Mouse (Mus musculus) heart, embryonic 15.5 days (tissue): ENCODE data around the gene Hoxc8. TPM values are rescaled to one million over a fixed set of nuclear protein-coding genes. Genes with fewer than 3 reads are reported as not detected.
A peak's percentile ranks its signal among the peaks of the same experiment; 100 is the strongest.

Experiments used
- ATAC-seq: fragments of 200-750 bp; cut with Nextera tagmentation; replicated peaks from 2 replicates; pipeline ENCODE4 v1.8.0; 2017; ENCODE audit warnings: low read depth, moderate TSS enrichment; ENCODE audit not compliant: insufficient number of reproducible peaks, insufficient read depth, low FRiP score
- H3K27ac ChIP-seq: fragments of 300-500 bp; sonication (generic); 2 replicates; pipeline ENCODE4 v1.5.1; 2015; ENCODE audit warnings: mild to moderate bottlenecking, inconsistent platforms
- H3K27me3 ChIP-seq: fragments of 300-500 bp; sonication (generic); 2 replicates; pipeline ENCODE4 v1.6.1; 2015; ENCODE audit warnings: inconsistent platforms
- H3K36me3 ChIP-seq: fragments of 300-500 bp; sonication (generic); 2 replicates; pipeline ENCODE4 v1.6.1; 2015; ENCODE audit warnings: mild to moderate bottlenecking, inconsistent platforms
- H3K4me1 ChIP-seq: fragments of 300-500 bp; sonication (generic); replicated peaks from 2 replicates; pipeline ENCODE4 v1.6.1; 2015; ENCODE audit warnings: inconsistent platforms
- H3K4me2 ChIP-seq: fragments of 300-500 bp; sonication (generic); 2 replicates; pipeline ENCODE4 v1.6.1; 2015; ENCODE audit warnings: inconsistent platforms, mild to moderate bottlenecking, moderate library complexity
- H3K4me3 ChIP-seq: fragments of 300-500 bp; sonication (generic); 2 replicates; pipeline ENCODE4 v1.5.1; 2015; ENCODE audit warnings: mild to moderate bottlenecking, inconsistent platforms
- H3K9ac ChIP-seq: fragments of 300-500 bp; sonication (generic); 2 replicates; pipeline ENCODE4 v1.6.1; 2015; ENCODE audit warnings: mild to moderate bottlenecking, inconsistent platforms
- H3K9me3 ChIP-seq: fragments of 300-500 bp; sonication (generic); replicated peaks from 2 replicates; pipeline ENCODE4 v1.6.1; 2016; ENCODE audit warnings: inconsistent platforms
- WGBS: fragments of 180-500 bp; shearing (Covaris S2); methylation state at CpG from one replicate; pipeline ENCODE4 v1.1.7; 2015; ENCODE audit warnings: mixed read lengths; 5-methylcytosine and 5-hydroxymethylcytosine counted together
- polyA plus RNA-seq: library from polyadenylated mRNA; unstranded; fragments of >200 nt; fragmentation: Nextera tagmentation; extraction: Ambion mirVana; gene quantifications from 2 replicates; pipeline ENCODE4 v1.2.1, GENCODE M21; 2015

The Hoxc8 gene
- polyA plus RNA-seq, 1 experiment from 2014 or later: not detected

DNA sequence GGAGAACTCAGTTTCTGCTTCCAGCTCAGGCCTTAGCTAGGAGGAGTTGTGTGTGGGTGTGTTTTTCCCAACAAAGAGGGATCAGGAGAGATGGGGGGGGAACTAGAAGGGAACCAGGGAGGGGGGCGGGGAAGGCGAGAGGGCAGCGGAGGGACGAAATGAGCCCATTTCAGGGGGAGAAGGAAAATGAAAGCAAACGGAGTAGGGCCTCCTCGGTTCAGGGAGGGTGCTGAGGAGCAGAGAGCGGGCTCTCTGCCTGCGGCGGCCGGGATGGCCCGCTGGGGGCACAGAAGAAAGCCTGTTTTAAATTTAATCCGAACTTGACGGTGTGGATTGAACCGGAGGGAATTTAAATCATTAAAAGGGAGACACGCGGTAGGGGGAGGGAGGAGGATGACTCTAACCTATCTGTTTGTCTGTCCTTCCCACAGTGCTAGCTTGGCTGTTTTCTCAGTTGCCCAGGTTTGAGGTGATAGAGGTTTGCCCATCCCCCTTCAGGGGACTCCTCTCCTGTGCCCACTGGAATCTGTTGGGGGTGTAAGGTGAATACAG lies 12.9 kb upstream of the Hoxc8 start:
- Histone ChIP-seq H3K4me2 (peak overlapping the region; percentile 50), H3K4me3 (peak overlapping the region; percentile 35), H3K9me3 (no peaks in the 10 kb centered on the region), H3K27ac (no peak overlapping the region), H3K4me1 (peaks cover 19% of the 10 kb centered on the region), H3K9ac (0 out of 2 replicates have a peak overlapping the region, but pooled peaks have one; percentile 21), H3K36me3 (no peaks in the 10 kb centered on the region), H3K27me3 (peaks cover 98% of the 10 kb centered on the region)
- no peak for ATAC-seq
- WGBS: 2% methylated on average over 16 of the region's 16 CpGs

DNA sequence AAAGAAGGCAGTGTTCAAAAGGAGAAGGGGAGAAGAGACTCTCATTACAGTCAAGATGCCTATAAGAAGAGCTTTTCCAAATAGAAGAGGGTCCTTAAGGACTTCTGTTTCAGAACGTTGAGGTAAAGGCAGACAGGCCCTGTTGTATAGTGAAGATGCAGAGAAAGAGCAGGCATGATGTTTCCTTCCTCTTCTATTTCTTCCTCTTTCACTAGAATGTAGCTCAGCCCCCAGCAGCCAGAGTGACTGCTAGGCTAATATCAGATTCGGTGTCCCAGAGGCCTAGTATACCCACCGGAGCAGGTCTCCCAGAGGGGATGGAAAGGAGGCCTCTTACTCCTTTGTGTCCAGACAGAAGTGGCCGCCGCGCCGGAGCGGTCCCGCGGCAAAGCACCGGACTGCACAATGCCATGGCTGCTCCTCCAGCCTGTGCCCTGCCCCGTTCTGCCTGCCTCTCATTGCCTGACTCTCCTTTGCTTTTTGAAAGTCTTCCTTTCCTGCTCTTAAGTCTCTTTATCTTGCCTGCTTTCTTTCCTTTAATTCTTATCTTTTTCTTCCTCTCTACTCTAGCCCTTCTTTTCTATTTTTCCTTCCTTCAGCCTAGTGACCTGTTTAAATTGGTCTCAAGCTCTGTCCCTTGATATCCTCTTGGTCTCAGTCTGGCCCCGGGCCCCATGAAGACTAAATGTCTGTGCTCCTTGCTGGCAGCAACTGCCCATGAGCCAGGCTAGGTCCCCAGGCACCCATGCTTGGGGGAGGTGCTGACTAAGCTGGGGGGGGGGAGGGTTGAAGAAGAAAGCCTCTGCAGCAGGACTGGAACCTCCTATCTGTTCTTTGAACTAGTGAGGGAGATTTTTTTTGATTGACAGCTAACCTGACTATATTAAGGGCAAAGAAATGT lies 11.5 kb upstream of the Hoxc8 start:
- peaks cover 98% of the 10 kb centered on the region for H3K27me3 ChIP-seq
- H3K9ac ChIP-seq: no peak overlapping the region
- no peak overlapping the region for H3K4me3 ChIP-seq
- H3K4me1 ChIP-seq: peaks cover 19% of the 10 kb centered on the region
- WGBS: 8% methylated on average over 13 of the region's 13 CpGs
- H3K27ac ChIP-seq: no peak overlapping the region
- no peak for ATAC-seq
- no peak overlapping the region for H3K4me2 ChIP-seq
- no peaks in the 10 kb centered on the region for H3K9me3 ChIP-seq
- no peaks in the 10 kb centered on the region for H3K36me3 ChIP-seq

DNA sequence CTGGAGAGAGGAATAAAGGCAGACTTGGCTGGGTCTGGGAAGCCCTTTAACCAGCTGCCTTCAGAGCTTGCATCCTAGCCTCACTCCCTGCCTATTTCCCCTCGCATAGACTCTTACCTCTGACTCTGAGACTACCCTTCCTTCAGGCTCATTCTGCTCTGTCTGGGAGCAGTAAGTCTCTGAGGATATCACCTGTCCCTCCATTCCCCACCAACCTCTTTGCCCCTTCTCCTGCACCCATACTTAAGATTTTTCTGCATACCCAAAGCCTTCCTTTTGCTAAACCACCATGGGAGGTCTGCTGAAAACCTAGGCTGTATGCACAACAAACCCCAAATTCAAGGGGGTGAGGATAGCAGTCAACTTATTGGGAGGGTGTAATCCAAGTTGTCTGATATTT lies 10.5 kb upstream of the Hoxc8 start:
- no peak for ATAC-seq
- Histone ChIP-seq H3K9me3 (no peaks in the 10 kb centered on the region), H3K4me1 (peaks cover 19% of the 10 kb centered on the region), H3K36me3 (no peaks in the 10 kb centered on the region), H3K27me3 (peaks cover 100% of the 10 kb centered on the region), H3K27ac (no peak overlapping the region), H3K4me3 (no peak overlapping the region), H3K4me2 (no peak overlapping the region), H3K9ac (no peak overlapping the region)
- 0% methylated on average over 1 of the region's 1 CpGs for WGBS

DNA sequence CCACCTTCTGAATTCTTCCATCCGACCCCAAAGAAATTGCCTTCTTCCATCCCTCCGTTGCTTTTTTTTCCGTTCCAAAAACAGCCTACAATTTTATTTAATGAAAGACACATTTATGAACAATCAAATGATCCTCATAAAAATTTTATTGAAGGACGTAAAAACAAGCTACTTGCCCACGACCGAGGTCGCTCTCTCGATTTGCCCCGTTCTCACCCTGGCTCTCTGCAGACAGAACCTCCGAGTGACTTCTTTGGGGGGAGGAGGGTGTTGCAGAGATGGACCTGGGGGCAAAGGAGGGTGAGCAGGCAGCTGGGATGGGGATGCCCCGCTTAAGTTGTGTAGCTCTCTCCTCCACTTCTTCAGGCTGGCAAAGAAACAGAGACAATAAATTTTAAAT lies 10.1 kb upstream of the Hoxc8 start:
- 5% methylated on average over 11 of the region's 11 CpGs for WGBS
- no peaks in the 10 kb centered on the region for H3K36me3 ChIP-seq

DNA sequence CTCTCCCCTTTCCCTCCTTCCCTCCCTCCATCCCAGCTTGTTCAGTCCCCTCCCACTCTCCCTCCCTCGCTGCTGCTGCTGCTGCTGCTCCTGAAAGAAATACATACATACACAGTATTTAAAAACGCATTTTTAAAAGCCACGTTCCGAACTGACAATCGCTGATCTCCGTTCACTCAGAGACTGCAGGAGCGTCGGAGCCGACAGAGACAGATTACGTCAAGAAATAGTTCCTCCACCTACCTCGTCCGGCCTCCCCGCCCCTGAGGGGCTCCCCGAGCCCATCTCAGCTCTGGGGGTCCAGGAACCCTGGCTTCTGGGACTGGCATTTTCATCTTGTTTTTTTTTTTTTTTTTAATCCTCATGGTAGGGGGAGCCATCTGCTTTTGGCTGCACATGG lies 9.5 kb upstream of the Hoxc8 start:
- Histone ChIP-seq H3K27ac (no peak overlapping the region), H3K4me2 (no peak overlapping the region), H3K27me3 (peaks cover 100% of the 10 kb centered on the region), H3K36me3 (no peaks in the 10 kb centered on the region), H3K9me3 (no peaks in the 10 kb centered on the region), H3K4me3 (peak overlapping the region; percentile 32; the same call in 1 of the 2 replicates), H3K9ac (no peak overlapping the region), H3K4me1 (peaks cover 19% of the 10 kb centered on the region)
- no peak for ATAC-seq
- WGBS: 0% methylated on average over 14 of the region's 14 CpGs

More for the DNA sequence above, 10.1 kb upstream of the Hoxc8 start:
- no peak overlapping the region for H3K27ac ChIP-seq
- peaks cover 100% of the 10 kb centered on the region for H3K27me3 ChIP-seq
- no peak overlapping the region for H3K9ac ChIP-seq
- H3K9me3 ChIP-seq: no peaks in the 10 kb centered on the region
- H3K4me2 ChIP-seq: no peak overlapping the region
- peaks cover 19% of the 10 kb centered on the region for H3K4me1 ChIP-seq
- no peak overlapping the region for H3K4me3 ChIP-seq
- ATAC-seq: no peak

DNA sequence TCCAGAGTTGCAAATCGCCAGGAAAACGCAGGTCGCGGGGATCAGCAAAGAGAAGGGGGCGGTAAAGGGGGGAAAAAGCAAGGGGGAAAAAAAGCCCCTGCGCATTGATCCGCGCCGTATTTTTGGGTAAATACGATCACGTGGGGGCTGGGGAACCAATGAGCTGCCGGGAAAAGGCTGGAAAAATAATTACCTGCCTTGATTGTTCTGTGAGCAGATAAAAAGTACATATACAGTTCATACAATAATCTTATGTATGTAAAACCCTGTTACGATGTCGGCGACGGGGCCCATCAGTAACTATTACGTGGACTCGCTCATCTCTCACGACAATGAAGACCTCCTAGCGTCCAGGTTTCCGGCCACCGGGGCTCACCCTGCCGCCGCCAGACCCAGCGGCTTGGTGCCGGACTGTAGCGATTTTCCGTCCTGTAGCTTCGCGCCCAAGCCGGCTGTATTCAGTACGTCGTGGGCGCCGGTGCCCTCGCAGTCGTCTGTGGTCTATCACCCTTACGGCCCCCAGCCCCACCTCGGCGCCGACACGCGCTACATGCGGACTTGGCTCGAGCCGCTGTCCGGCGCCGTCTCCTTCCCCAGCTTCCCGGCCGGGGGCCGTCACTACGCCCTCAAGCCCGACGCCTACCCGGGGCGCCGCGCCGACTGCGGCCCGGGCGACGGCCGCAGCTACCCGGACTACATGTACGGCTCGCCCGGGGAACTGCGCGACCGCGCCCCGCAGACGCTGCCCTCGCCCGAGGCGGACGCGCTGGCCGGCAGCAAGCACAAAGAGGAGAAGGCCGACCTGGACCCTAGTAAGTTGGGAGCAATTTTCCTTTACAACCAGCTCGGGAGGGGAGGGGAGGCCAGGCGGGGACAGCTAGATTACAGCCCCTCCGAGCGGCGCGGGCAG lies 8.8 kb upstream of the Hoxc8 start:
- ATAC-seq: no peak; the same call in 1 of the 2 replicates
- Histone ChIP-seq H3K4me2 (peak overlapping the region; percentile 37), H3K9me3 (no peaks in the 10 kb centered on the region), H3K4me3 (peak overlapping the region; percentile 32), H3K4me1 (peaks cover 19% of the 10 kb centered on the region), H3K9ac (no peak overlapping the region), H3K27me3 (peaks cover 100% of the 10 kb centered on the region), H3K36me3 (no peaks in the 10 kb centered on the region), H3K27ac (no peak overlapping the region)
- WGBS: under 1% methylated on average over 88 of the region's 88 CpGs

DNA sequence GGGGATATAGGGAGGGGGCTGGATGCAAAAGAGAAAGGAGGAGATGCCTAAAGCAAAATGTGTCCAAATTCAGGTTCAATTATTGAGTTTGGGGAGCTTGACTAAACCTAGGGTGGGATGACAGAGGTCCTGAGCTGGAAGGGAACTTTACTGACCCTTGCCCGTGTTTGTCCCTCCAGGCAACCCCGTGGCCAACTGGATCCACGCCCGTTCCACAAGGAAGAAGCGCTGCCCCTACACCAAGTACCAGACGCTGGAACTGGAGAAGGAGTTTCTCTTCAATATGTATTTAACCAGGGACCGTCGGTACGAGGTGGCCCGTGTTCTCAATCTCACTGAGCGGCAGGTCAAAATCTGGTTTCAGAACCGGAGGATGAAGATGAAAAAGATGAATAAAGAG lies 6.7 kb upstream of the Hoxc8 start:
- no peaks in the 10 kb centered on the region for H3K36me3 ChIP-seq
- H3K4me1 ChIP-seq: peaks cover 13% of the 10 kb centered on the region
- no peaks in the 10 kb centered on the region for H3K9me3 ChIP-seq
- no peak overlapping the region for H3K27ac ChIP-seq
- H3K4me2 ChIP-seq: no peak overlapping the region
- ATAC-seq: no peak
- peaks cover 100% of the 10 kb centered on the region for H3K27me3 ChIP-seq
- 6% methylated on average over 12 of the region's 12 CpGs for WGBS
- H3K9ac ChIP-seq: no peak overlapping the region
- no peak overlapping the region for H3K4me3 ChIP-seq

DNA sequence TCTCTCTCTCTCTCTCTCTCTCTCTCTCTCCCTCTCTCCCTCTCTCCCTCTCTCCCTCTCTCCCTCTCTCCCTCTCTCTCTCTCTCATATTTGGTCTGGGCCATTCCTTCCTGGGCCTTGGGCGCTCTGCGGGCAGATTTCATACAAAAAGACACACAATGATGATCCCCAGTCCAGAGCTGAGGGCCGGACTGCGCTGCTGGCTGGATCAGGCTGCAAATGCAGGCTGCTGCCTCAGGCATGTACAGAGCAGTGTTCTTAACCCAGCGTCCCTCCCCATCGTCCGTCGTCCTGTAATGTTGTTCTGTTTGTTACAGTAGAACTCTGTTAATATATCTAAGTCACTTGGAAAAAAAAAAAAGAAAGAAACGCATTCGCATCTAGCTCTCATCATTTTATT lies 5.9 kb upstream of the Hoxc8 start:
- no peak for ATAC-seq
- H3K4me1 ChIP-seq: peaks cover 13% of the 10 kb centered on the region
- H3K27ac ChIP-seq: no peak overlapping the region
- H3K4me3 ChIP-seq: no peak overlapping the region
- H3K27me3 ChIP-seq: peaks cover 100% of the 10 kb centered on the region
- H3K4me2 ChIP-seq: no peak overlapping the region
- 3% methylated on average over 10 of the region's 10 CpGs for WGBS
- no peak overlapping the region for H3K9ac ChIP-seq
- no peaks in the 10 kb centered on the region for H3K36me3 ChIP-seq
- no peaks in the 10 kb centered on the region for H3K9me3 ChIP-seq

DNA sequence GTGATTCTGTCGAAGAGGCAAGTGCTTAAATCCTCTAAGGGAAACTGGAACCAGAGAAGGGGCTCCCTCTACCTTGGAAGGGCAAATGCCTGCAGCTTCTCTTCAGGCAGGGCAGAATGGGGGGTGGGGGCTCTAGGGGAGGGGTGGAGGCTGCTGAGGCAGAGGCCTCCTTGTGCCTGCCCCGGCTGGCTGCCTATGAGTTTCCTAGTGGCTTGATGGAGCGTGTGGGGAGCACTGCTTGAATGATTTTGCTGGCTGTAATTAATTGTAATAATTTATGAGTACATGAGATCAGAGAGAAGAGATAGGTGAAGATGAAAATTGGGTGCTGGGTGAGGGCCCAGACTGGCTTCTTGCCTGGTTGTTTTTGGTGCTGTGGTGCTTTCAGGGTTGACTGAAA lies 5.5 kb upstream of the Hoxc8 start:
- H3K36me3 ChIP-seq: no peaks in the 10 kb centered on the region
- 7% methylated on average over 3 of the region's 3 CpGs for WGBS
- H3K4me2 ChIP-seq: no peak overlapping the region
- no peak for ATAC-seq
- H3K27ac ChIP-seq: no peak overlapping the region
- no peaks in the 10 kb centered on the region for H3K9me3 ChIP-seq
- H3K9ac ChIP-seq: no peak overlapping the region
- H3K4me3 ChIP-seq: no peak overlapping the region
- H3K4me1 ChIP-seq: peaks cover 13% of the 10 kb centered on the region
- H3K27me3 ChIP-seq: peaks cover 100% of the 10 kb centered on the region

DNA sequence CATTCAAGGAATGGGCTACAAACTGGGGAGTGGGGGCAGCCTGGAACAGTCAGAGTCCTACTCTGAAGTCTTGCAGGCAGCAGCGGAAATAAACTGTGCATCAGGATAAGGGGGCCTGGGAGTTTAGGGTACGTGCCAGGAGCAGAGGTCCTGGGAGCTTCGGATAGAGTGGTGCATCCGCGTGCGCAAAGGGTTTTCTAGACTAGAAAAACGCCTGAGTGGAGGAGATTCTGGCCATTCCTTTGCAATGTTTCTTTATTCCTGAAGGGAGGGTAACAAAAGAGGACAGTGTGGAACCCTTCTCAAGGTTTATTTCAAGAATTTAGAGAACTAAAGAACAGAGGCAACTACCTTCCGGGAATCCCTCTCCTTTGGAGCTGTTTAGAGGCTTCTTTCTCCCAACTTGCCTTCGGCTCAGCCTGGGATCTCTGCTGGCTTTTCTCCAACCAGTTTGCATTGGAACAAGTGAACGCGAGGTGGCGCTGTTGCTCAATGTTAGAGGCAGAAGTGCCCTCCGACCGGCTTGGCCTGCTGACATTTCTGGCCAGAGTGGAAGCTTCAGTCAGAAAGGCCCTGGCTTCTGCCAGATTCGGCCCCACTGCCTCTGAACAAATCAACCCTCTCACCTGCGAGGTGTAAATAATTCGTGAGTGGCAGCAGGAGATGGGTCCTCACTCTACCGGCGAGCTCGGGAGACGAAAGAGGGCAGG lies 3.1 kb upstream of the Hoxc8 start:
- H3K4me1 ChIP-seq: peaks cover 7% of the 10 kb centered on the region
- peak; percentile 35; the same call in 1 of the 2 replicates for ATAC-seq
- H3K4me2 ChIP-seq: no peak overlapping the region
- H3K36me3 ChIP-seq: no peaks in the 10 kb centered on the region
- 0 out of 2 replicates have a peak overlapping the region, but pooled peaks have one; percentile 1 for H3K4me3 ChIP-seq
- no peaks in the 10 kb centered on the region for H3K9me3 ChIP-seq
- no peak overlapping the region for H3K9ac ChIP-seq
- peaks cover 98% of the 10 kb centered on the region for H3K27me3 ChIP-seq
- WGBS: 4% methylated on average over 21 of the region's 21 CpGs
- H3K27ac ChIP-seq: no peak overlapping the region
